Mouse (Mus musculus): ENCODE measurements around the gene Gm21900. TPM values are rescaled to one million over a fixed set of nuclear protein-coding genes. Genes with fewer than 3 reads are reported as not detected.
"Not testable (repeated sequence)": the region's sequence is repeated elsewhere in the genome, so short reads cannot be mapped to it uniquely, and the experiment has no call there.

Gene Gm21900
- polyA plus RNA-seq (2016; fragmentation: Nextera tagmentation; extraction: Ambion mirVana) = not detected in 2 replicates

- not testable (repeated sequence) for H3K4me1 ChIP-seq (replicated peaks); H3K27me3 ChIP-seq (replicated peaks); H3K9me3 ChIP-seq (replicated peaks); H3K36me3 ChIP-seq; H3K9ac ChIP-seq; H3K4me2 ChIP-seq; H3K27ac ChIP-seq (ENCODE audit: poor library complexity, severe bottlenecking); H3K4me3 ChIP-seq; ATAC-seq (ENCODE audit: insufficient number of reproducible peaks, low FRiP score)
- WGBS = 53% methylated on average over 2 of the region's 4 CpGs
Measured at GRCm38 (mm10) chrY:10616061-10616460, at the start of gene Gm21900. Gm21900 (plus strand) TSS chrY:10616361.

GRCm38 (mm10) chrY:10643516-10643915 lies 27.4 kb downstream of the Gm21900 start:
- H3K36me3 ChIP-seq; H3K9ac ChIP-seq; ATAC-seq (ENCODE audit: insufficient number of reproducible peaks, low FRiP score); H3K9me3 ChIP-seq (replicated peaks); H3K4me2 ChIP-seq; H3K4me3 ChIP-seq; H3K4me1 ChIP-seq (replicated peaks); H3K27ac ChIP-seq (ENCODE audit: poor library complexity, severe bottlenecking); H3K27me3 ChIP-seq (replicated peaks): not testable (repeated sequence)
- WGBS = 53% methylated on average over 13 of the region's 25 CpGs

Other genes with a start within 250 kb of the Gm21900 start
- not detected in 2 replicates for gene Gm28510, start 203.6 kb upstream of the Gm21900 start, polyA plus RNA-seq (2016; fragmentation: Nextera tagmentation; extraction: Ambion mirVana)
- not detected in 2 replicates for gene Gm20737, start 80.3 kb upstream of the Gm21900 start, polyA plus RNA-seq (2016; fragmentation: Nextera tagmentation; extraction: Ambion mirVana)
- not detected in 2 replicates for gene Gm21775, start 62.9 kb upstream of the Gm21900 start, polyA plus RNA-seq (2016; fragmentation: Nextera tagmentation; extraction: Ambion mirVana)
- gene Gm20777, start 136.1 kb downstream of the Gm21900 start, polyA plus RNA-seq (2016; fragmentation: Nextera tagmentation; extraction: Ambion mirVana) = not detected in 2 replicates